Mouse (Mus musculus) testis, adult 2 months (tissue): ENCODE data around the gene Fry. TPM values are rescaled to one million over a fixed set of nuclear protein-coding genes. Genes with fewer than 3 reads are reported as not detected.
A peak's percentile ranks its signal among the peaks of the same experiment; 100 is the strongest.

Source experiments
- H3K27ac ChIP-seq: fragments of 200-500 bp; 2 replicates; pipeline ENCODE4 v1.5.1; 2012; ENCODE audit warnings: low read depth, low read length; ENCODE audit not compliant: control insufficient read depth, insufficient read depth
- H3K27me3 ChIP-seq: fragments of 200-500 bp; 2 replicates; pipeline ENCODE4 v1.6.1; 2012; ENCODE audit warnings: mild to moderate bottlenecking, low read length, moderate library complexity; ENCODE audit not compliant: control insufficient read depth, insufficient read depth
- H3K36me3 ChIP-seq: fragments of 200-500 bp; 2 replicates; pipeline ENCODE4 v1.6.1; 2012; ENCODE audit warnings: mild to moderate bottlenecking, low read length; ENCODE audit not compliant: control insufficient read depth, insufficient read depth
- H3K4me1 ChIP-seq: fragments of 200-500 bp; 2 replicates; pipeline ENCODE4 v1.6.1; 2012; ENCODE audit warnings: low read length; ENCODE audit not compliant: control insufficient read depth, insufficient read depth
- H3K4me3 ChIP-seq: fragments of 200-500 bp; 2 replicates; pipeline ENCODE4 v1.5.1; 2012; ENCODE audit warnings: low read depth, mild to moderate bottlenecking, low read length, moderate library complexity, mixed read lengths; ENCODE audit not compliant: control insufficient read depth
- CTCF ChIP-seq: fragments of 200-500 bp; IDR thresholded peaks from 2 replicates; pipeline ENCODE4 v1.5.1; 2012; ENCODE audit warnings: low read depth, mild to moderate bottlenecking, inconsistent platforms, low read length, moderate library complexity; ENCODE audit not compliant: control insufficient read depth, insufficient read depth, insufficient replicate concordance
- POLR2A ChIP-seq: fragments of 200-500 bp; IDR thresholded peaks from 2 replicates; pipeline ENCODE4 v1.6.1; 2012; ENCODE audit warnings: low read depth, mild to moderate bottlenecking, inconsistent platforms, low read length, moderate library complexity; ENCODE audit not compliant: control insufficient read depth
- polyA plus RNA-seq: library from polyadenylated mRNA; depleted of rRNA; stranded (reverse); fragments of >200 nt; gene quantifications from 2 replicates; pipeline ENCODE4 v1.2.3, GENCODE M21; 2012

The Fry gene
- polyA plus RNA-seq, 1 experiment, result 8.4 TPM

DNA sequence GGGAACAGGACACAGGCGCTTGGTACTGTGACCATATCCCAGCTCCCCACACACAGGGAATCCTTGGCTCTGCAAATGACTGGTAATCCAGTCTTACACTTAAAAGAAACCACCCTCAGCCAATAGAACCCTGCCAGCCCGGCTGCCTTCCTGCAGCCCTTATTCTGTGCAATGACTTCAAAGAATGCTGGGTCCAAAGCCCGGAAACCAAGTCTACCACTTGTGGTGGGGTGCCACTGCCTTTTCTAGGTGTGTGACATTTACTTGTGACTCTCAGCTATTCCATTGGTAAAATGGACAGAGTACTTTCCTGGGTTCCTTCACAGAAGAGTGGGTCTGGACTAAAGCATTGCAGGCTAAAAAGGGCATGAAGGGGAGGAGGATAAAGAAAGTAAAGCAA is 254.5 kb downstream of the Fry start:
- Histone ChIP-seq H3K36me3 (no peaks in the 10 kb centered on the region), H3K4me3 (no peak overlapping the region), H3K27ac (no peak overlapping the region), H3K4me1 (no peaks in the 10 kb centered on the region), H3K27me3 (no peaks in the 10 kb centered on the region)
- no peak for TF ChIP-seq POLR2A
- TF ChIP-seq CTCF, result no peak

DNA sequence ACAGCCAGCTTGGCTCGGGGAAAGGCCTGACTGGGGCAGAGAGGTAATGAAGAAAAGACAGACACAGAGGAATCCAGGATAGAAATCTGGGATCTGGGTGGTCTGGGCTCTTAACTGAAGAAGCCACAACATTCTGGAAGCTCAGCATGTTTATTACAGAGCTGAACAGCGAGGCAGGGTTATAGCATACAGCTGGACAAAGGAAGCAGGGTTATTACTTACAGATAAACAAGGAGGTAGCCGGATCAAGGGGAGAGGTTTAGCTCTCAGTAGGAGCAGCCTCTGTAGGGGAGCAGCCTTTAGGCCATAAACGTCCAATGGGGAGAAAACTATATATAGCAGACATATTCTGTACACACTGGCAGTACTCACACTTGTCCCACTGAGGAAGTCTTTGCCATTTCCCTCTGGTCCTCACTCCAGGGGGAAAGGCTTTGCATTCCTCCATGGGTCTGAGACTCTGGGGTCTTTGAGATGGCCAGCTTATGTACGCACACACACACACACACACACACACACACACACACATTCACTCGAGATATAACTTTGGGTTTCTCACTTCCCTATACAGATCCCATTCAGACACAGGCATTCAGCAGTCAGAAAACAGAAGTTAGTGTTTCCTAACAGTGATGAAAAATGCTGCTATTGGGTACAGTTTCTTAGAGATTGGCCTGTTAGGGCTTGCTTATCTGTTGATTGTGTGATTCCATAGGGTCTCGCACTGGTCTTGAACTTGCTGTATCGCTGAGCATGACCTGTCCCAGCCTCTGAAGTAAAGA is 256.5 kb downstream of the Fry start:
- no peaks in the 10 kb centered on the region for H3K36me3 ChIP-seq
- H3K4me1 ChIP-seq, result no peaks in the 10 kb centered on the region
- no peak overlapping the region for H3K4me3 ChIP-seq
- no peak overlapping the region for H3K27ac ChIP-seq
- H3K27me3 ChIP-seq, result no peaks in the 10 kb centered on the region
- TF ChIP-seq POLR2A (no peak), CTCF (no peak)

DNA sequence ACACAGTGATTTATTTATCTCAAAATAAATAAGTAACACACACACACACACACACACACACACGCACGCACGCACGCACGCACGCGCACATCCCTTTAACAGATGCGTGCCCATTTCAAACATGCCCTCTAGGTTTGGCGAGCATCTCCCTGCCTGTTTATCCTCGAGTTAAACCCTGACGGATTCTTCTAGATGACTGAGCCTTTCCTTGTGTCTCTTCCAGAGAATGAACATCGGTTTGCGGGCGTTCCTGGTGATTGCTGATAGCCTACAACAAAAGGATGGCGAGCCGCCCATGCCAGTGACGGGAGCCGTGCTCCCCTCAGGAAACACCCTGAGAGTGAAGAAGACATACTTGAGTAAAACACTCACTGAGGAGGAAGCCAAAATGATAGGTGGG is 260.1 kb downstream of the Fry start:
- Histone ChIP-seq H3K4me3 (no peak overlapping the region), H3K27ac (no peak overlapping the region), H3K27me3 (no peaks in the 10 kb centered on the region), H3K36me3 (no peaks in the 10 kb centered on the region), H3K4me1 (no peaks in the 10 kb centered on the region)
- TF ChIP-seq CTCF, result no peak
- TF ChIP-seq POLR2A, result no peak

DNA sequence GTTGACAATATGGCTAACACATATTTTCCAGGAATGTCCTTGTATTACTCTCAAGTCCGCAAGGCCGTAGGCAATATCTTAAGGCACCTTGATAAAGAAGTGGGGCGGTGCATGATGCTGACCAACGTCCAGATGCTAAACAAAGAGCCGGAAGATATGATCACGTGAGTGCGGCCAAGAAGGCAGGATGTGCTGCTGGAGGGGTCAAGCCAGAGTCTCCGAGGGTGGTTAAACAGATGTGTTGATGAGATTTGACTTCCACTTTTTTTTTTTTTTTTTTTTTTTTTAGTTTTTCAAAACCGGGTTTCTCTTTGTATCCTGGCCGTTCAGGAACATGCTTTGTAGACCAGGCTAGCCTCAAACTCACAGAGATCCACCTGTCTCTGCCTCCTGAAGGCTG is 262.3 kb downstream of the Fry start:
- no peaks in the 10 kb centered on the region for H3K36me3 ChIP-seq
- H3K27ac ChIP-seq, result no peak overlapping the region
- no peak overlapping the region for H3K4me3 ChIP-seq
- TF ChIP-seq CTCF (no peak), POLR2A (no peak)
- H3K4me1 ChIP-seq, result peaks cover 2% of the 10 kb centered on the region
- no peaks in the 10 kb centered on the region for H3K27me3 ChIP-seq

DNA sequence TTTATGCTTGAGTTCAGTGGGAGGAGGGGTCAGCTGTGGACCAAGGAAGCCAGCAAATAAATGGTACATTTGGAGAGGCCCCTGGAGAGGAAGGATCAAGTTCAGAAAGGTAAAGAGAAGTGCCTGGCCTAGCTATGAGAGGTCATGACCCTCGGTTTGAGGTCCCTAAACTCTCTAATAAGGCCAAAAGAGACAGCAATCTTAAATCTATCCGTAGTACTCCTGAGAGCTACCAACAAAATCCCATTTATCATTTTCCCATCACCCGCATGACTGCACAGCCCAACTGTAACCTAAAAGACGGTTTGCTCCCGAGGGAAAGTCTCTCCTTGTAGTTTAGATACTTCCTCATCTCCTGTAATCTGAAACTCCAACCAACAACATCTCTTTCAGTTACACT is 264.0 kb downstream of the Fry start:
- TF ChIP-seq POLR2A (no peak), CTCF (no peak)

DNA sequence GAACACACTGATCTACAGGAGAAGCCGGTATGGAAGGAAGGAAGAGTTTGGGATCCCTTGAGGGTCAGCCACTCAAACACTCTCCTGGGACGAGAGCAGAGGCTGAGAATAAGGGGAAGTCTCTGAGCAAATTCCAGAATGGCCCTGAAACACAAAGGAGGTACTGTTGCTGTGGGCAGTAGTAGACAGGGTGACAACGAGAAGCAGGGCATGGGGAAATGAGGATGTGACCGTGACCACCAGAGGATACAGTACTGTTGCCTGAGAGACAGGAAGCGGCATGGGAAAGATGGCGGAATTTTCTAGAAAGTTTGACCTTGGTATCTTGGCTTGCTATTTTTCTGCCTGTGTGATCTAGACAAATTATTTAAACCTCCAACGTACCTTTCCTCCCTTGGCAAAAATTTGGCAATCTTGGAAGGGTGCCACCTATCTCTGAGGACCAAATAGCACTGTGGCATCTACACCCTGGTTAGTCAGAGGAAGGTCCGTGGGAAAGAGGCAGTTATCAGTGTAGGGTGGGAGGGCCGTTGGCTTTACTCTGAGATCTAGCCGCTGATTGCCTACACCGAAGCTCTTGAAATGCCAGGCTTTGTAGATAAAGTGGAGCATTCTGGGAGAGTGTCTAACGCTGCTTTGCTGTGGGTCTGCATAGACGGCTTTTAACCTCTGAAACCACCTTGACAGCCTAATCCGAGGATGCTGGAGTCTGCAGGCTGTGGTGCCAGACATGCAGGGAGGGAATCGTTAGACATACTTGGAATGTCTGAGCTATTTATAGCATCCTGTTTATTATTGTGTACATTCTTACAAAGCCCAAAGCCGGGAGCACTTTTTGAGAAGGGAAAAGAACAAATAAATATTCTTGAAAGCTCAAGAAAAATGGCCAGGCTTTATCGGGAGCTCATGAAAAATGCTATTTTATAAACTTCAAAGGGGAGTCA is 266.1 kb downstream of the Fry start:
- Histone ChIP-seq H3K27ac (peak overlapping the region; percentile 32), H3K27me3 (no peaks in the 10 kb centered on the region), H3K4me3 (no peak overlapping the region), H3K4me1 (peaks cover 2% of the 10 kb centered on the region), H3K36me3 (no peaks in the 10 kb centered on the region)
- TF ChIP-seq POLR2A, result no peak
- no peak for TF ChIP-seq CTCF

More for the DNA sequence above, 264.0 kb downstream of the Fry start:
- H3K36me3 ChIP-seq, result no peaks in the 10 kb centered on the region
- H3K4me1 ChIP-seq, result peaks cover 2% of the 10 kb centered on the region
- H3K27me3 ChIP-seq, result no peaks in the 10 kb centered on the region
- H3K27ac ChIP-seq, result no peak overlapping the region
- H3K4me3 ChIP-seq, result no peak overlapping the region

DNA sequence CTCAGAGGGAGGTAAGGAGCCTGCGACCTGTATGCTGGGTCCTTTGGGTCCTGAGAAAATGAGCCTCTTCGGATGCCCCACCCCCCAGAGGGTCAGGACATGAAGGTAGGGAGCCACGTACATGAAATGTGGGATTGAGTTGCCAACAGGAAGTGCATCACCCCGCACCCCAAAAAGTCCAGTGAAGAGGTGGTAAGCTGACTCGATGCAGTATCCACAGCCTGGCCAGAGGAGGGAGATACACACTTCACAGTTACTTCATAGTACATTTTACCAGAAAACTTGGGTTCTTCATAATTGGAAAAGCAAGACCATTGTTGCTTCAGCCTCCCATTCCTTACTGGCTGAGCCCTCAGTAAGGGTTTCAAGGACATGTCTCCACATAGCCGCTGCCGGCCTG is 266.8 kb downstream of the Fry start:
- no peak overlapping the region for H3K27ac ChIP-seq
- no peak for TF ChIP-seq POLR2A
- no peak for TF ChIP-seq CTCF
- no peaks in the 10 kb centered on the region for H3K36me3 ChIP-seq
- no peak overlapping the region for H3K4me3 ChIP-seq
- peaks cover 2% of the 10 kb centered on the region for H3K4me1 ChIP-seq
- H3K27me3 ChIP-seq, result no peaks in the 10 kb centered on the region
